Mouse (Mus musculus): ENCODE results near the gene Meltf. TPM values are rescaled to one million over a fixed set of nuclear protein-coding genes. Genes with fewer than 3 reads are reported as not detected.

Meltf gene
- 2.1 TPM in 1 of 2 replicates, not detected in the other for polyA plus RNA-seq (2012; rRNA removed; ENCODE audit: low replicate concordance)

GRCm38 (mm10) chr16:31878573-31879257 is at the start of gene Meltf:
Gene Meltf (plus strand): TSS chr16:31878810.

GRCm38 (mm10) chr16:31933751-31934549 is 55.3 kb downstream of the Meltf start, which contains the start of gene Pigz:
Gene Pigz (plus strand): TSS chr16:31933851.

GRCm38 (mm10) chr16:31948345-31948774 is 69.8 kb downstream of the Meltf start, which contains the start of the genes 0610012G03Rik and Ncbp2:
Gene 0610012G03Rik (minus strand): TSS chr16:31948494.
Gene Ncbp2 (plus strand): TSS chr16:31948513.

Other genes with a start within 250 kb of the Meltf start
- gene Dlg1, start 215.4 kb upstream of the Meltf start, polyA plus RNA-seq (2012; rRNA removed; ENCODE audit: low replicate concordance) = 14.7 and 25.2 TPM in 2 replicates
- 3.3 and 6.1 TPM in 2 replicates for gene Pigz, start 55.0 kb downstream of the Meltf start, polyA plus RNA-seq (2012; rRNA removed; ENCODE audit: low replicate concordance)
- gene 0610012G03Rik, start 69.7 kb downstream of the Meltf start, polyA plus RNA-seq (2012; rRNA removed; ENCODE audit: low replicate concordance) = 56.8 and 64.5 TPM in 2 replicates
- 12.7 and 18.7 TPM in 2 replicates for gene Ncbp2, start 69.7 kb downstream of the Meltf start, polyA plus RNA-seq (2012; rRNA removed; ENCODE audit: low replicate concordance)
- 7.5 and 9.8 TPM in 2 replicates for gene Senp5, start 124.5 kb downstream of the Meltf start, polyA plus RNA-seq (2012; rRNA removed; ENCODE audit: low replicate concordance)
- 20.3 and 28.5 TPM in 2 replicates for gene Pak2, start 200.5 kb downstream of the Meltf start, polyA plus RNA-seq (2012; rRNA removed; ENCODE audit: low replicate concordance)
- gene Pigx, start 220.9 kb downstream of the Meltf start, polyA plus RNA-seq (2012; rRNA removed; ENCODE audit: low replicate concordance) = 21.4 and 41.7 TPM in 2 replicates
- 4.4 and 8.4 TPM in 2 replicates for gene Cep19, start 221.0 kb downstream of the Meltf start, polyA plus RNA-seq (2012; rRNA removed; ENCODE audit: low replicate concordance)